Mouse (Mus musculus): Measurements from ENCODE around the gene S100a10.

S100a10 gene

GRCm38 (mm10) chr3:93547749-93548540, 6.9 kb upstream of the S100a10 start:
- peak; percentile 47 to 62 for DNase-seq (ENCODE audit: low spot score in 2 of 2)

- DNase-seq (ENCODE audit: low spot score in 2 of 2): peak; percentile 51 to 61
These were observed 6.2 kb upstream of the S100a10 start for GRCm38 (mm10) chr3:93548541-93549266.

GRCm38 (mm10) chr3:93549986-93550385, 4.9 kb upstream of the S100a10 start:
- peak; percentile 75 to 79 for DNase-seq (ENCODE audit: low spot score in 2 of 2)

- DNase-seq (ENCODE audit: low spot score in 2 of 2): no peak
These were observed 2.7 kb upstream of the S100a10 start for GRCm38 (mm10) chr3:93551950-93552901.

GRCm38 (mm10) chr3:93553311-93553710, 1.6 kb upstream of the S100a10 start:
- no peak for DNase-seq (ENCODE audit: low spot score in 2 of 2)

GRCm38 (mm10) chr3:93553765-93554378, 1.0 kb upstream of the S100a10 start:
- no peak for DNase-seq (ENCODE audit: low spot score in 2 of 2)

GRCm38 (mm10) chr3:93554379-93554980, 400 bp upstream of the S100a10 start:
- DNase-seq (ENCODE audit: low spot score in 2 of 2): no peak

GRCm38 (mm10) chr3:93555878-93556254, 986 bp downstream of the S100a10 start:
- DNase-seq (ENCODE audit: low spot score in 2 of 2): no peak

GRCm38 (mm10) chr3:93556599-93556998, 1.7 kb downstream of the S100a10 start:
- no peak for DNase-seq (ENCODE audit: low spot score in 2 of 2)

GRCm38 (mm10) chr3:93557471-93557870, 2.6 kb downstream of the S100a10 start:
- no peak for DNase-seq (ENCODE audit: low spot score in 2 of 2)

- DNase-seq (ENCODE audit: low spot score in 2 of 2): no peak
These were observed 5.1 kb downstream of the S100a10 start for GRCm38 (mm10) chr3:93559961-93560360.

GRCm38 (mm10) chr3:93562372-93562771, 7.5 kb downstream of the S100a10 start:
- peak in 1 of 2 experiments; percentile 48 for DNase-seq (ENCODE audit: low spot score in 2 of 2)

GRCm38 (mm10) chr3:93563216-93563615, 8.3 kb downstream of the S100a10 start:
- DNase-seq (ENCODE audit: low spot score in 2 of 2): no peak

- no peak for DNase-seq (ENCODE audit: low spot score in 2 of 2)
These were observed 12.0 kb downstream of the S100a10 start for GRCm38 (mm10) chr3:93566892-93567291.

GRCm38 (mm10) chr3:93567721-93568120, 12.8 kb downstream of the S100a10 start:
- DNase-seq (ENCODE audit: low spot score in 2 of 2): no peak

- DNase-seq (ENCODE audit: low spot score in 2 of 2): no peak
These were observed 13.7 kb downstream of the S100a10 start for GRCm38 (mm10) chr3:93568428-93569040.

GRCm38 (mm10) chr3:93569046-93569445, 14.2 kb downstream of the S100a10 start:
- no peak for DNase-seq (ENCODE audit: low spot score in 2 of 2)

GRCm38 (mm10) chr3:93572058-93572791, 17.3 kb downstream of the S100a10 start:
- DNase-seq (ENCODE audit: low spot score in 2 of 2): no peak

GRCm38 (mm10) chr3:93579317-93580038, 24.6 kb downstream of the S100a10 start:
- DNase-seq (ENCODE audit: low spot score in 2 of 2): no peak
